Comparison of ENCODE assay signal across 22 mouse cellular contexts in the genomic region with DNA sequence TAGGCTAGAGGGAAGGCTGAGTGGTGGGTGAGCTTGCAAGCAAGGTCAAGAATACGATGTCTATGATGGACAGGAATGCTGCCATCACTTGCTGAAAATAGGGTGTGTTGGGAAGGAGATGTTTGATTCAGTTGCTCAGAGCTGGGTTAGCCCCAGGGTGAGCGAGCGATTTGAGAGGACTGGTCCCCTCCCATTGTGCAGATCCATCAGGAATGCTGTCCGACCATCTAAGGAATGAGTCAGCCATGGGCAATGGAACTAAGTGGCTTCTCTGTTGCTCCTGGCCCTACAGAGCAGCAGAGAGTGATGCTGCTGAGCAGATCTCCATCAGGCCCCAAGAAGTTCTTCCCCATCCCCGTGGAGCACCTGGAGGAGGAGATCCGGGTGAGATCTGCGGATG.
A peak's percentile ranks its signal among the peaks of the same experiment; 100 is the strongest.
DNase-seq lines count a peak whose midpoint lies in the region; ATAC-seq lines count a peak whose summit lies in the region.
"Had no signal": no experiment of that assay in that cellular context is flagged by ENCODE, and none has a peak within 500 bp of the region (broad histone marks: within the 10 kb centered on the region; RNA-seq: fewer than 3 reads in every experiment).

No protein-coding gene starts in this region.

- peaks cover 89% of the 10 kb centered on the region for H3K79me2 ChIP-seq in macrophage (ENCODE audit: inconsistent target)

- H3K9ac ChIP-seq in liver, embryonic 16.5 days (ENCODE audit: low read depth, low read length), result no peak overlapping the region
- H3K9ac ChIP-seq in liver, embryonic 12.5 days, result no peak overlapping the region
- H3K9ac ChIP-seq: embryonic facial prominence, embryonic 15.5 days; heart, embryonic 12.5 days; hindbrain, embryonic 14.5 days had no signal

- DNase-seq in 3T3-L1 (ENCODE audit: low read depth, low spot score), result peak; percentile 65
- DNase-seq in NIH3T3 (ENCODE audit: low read depth), result peak; percentile 51
- DNase-seq in cerebellum, postnatal 25 days, result no peak
- no peak for DNase-seq in spleen, adult 12 weeks (ENCODE audit: low spot score)
- DNase-seq: adrenal gland, adult 2 months; adrenal gland, postnatal 36 days; cerebellum, adult 18-20 months; cerebellum, adult 9-11 months; embryo, embryonic 11 days; gastrocnemius, adult 2 months; gastrocnemius, postnatal 25 days had no signal

- no peaks in the 10 kb centered on the region; the same call in none of the 2 replicates for H3K4me1 ChIP-seq in liver, embryonic 16.5 days (ENCODE audit: control insufficient read depth, low read depth, low read length)
- 0 out of 2 replicates have a peak, but pooled peaks cover 4% of the 10 kb centered on the region for H3K4me1 ChIP-seq in liver, embryonic 12.5 days
- H3K4me1 ChIP-seq: hindbrain, embryonic 10.5 days had no signal

- H3K9me3 ChIP-seq in liver, embryonic 16.5 days (replicated peaks; ENCODE audit: control insufficient read depth, low read length), result no peaks in the 10 kb centered on the region
- H3K9me3 ChIP-seq in liver, embryonic 12.5 days (replicated peaks), result no peaks in the 10 kb centered on the region
- H3K9me3 ChIP-seq: embryonic facial prominence, embryonic 15.5 days; forebrain, embryonic 10.5 days; heart, embryonic 12.5 days; hindbrain, embryonic 10.5 days had no signal

- H3K4me2 ChIP-seq in liver, embryonic 16.5 days (ENCODE audit: low read depth, low read length), result peak overlapping the region; percentile 1; the same call in 1 of the 2 replicates
- H3K4me2 ChIP-seq in liver, embryonic 12.5 days, result no peak overlapping the region
- H3K4me2 ChIP-seq: heart, embryonic 12.5 days; hindbrain, embryonic 14.5 days had no signal

- no peak overlapping the region for H3K27ac ChIP-seq in liver, embryonic 16.5 days (ENCODE audit: low read length)
- H3K27ac ChIP-seq in liver, embryonic 12.5 days, result no peak overlapping the region
- peak overlapping the region; percentile 98 for H3K27ac ChIP-seq in macrophage
- H3K27ac ChIP-seq: embryonic facial prominence, embryonic 15.5 days; forebrain, embryonic 10.5 days; gastrocnemius, adult 2 months; hindbrain, embryonic 10.5 days; hindbrain, embryonic 14.5 days had no signal

- H3K36me3 ChIP-seq in liver, embryonic 16.5 days (ENCODE audit: control insufficient read depth, insufficient read depth), result no peaks in the 10 kb centered on the region
- 0 out of 2 replicates have a peak, but pooled peaks cover 4% of the 10 kb centered on the region for H3K36me3 ChIP-seq in liver, embryonic 12.5 days
- H3K36me3 ChIP-seq in macrophage (ENCODE audit: inconsistent target), result peaks cover 15% of the 10 kb centered on the region; the same call in 1 of the 2 replicates
- H3K36me3 ChIP-seq: embryonic facial prominence, embryonic 15.5 days; forebrain, embryonic 10.5 days; heart, embryonic 12.5 days; hindbrain, embryonic 10.5 days had no signal

- no peak for ATAC-seq in liver, embryonic 16.5 days (ENCODE audit: low read depth)
- ATAC-seq in liver, embryonic 12.5 days, result no peak
- ATAC-seq: forebrain, embryonic 14.5 days; Patski had no signal

- H3K27me3 ChIP-seq in liver, embryonic 16.5 days (ENCODE audit: control insufficient read depth, insufficient read depth, low read depth, low read length), result no peaks in the 10 kb centered on the region
- H3K27me3 ChIP-seq in liver, embryonic 12.5 days (replicated peaks), result no peaks in the 10 kb centered on the region
- H3K27me3 ChIP-seq: embryonic facial prominence, embryonic 15.5 days; Patski had no signal

- 75% methylated on average over 7 of the region's 7 CpGs for WGBS in liver, embryonic 16.5 days (ENCODE audit: insufficient replicate concordance)
- 81% methylated on average over 7 of the region's 7 CpGs for WGBS in liver, embryonic 12.5 days (ENCODE audit: insufficient replicate concordance)
- WGBS in macrophage (ENCODE audit: missing documents), result 95% methylated on average over 6 of the region's 7 CpGs

- no peak overlapping the region for H3K4me3 ChIP-seq in liver, embryonic 16.5 days (ENCODE audit: low read depth, low read length)
- H3K4me3 ChIP-seq in liver, embryonic 12.5 days, result no peak overlapping the region
- peak overlapping the region; percentile 71 for H3K4me3 ChIP-seq in macrophage (ENCODE audit: inconsistent target)
- H3K4me3 ChIP-seq: embryonic facial prominence, embryonic 15.5 days; erythroblast, embryonic 14.5 days; forebrain, embryonic 10.5 days; heart, embryonic 12.5 days; hindbrain, embryonic 10.5 days had no signal

Comparison
In these comparisons a context has a peak if more than half of its experiments do, and no peak if none do; other contexts are left out.
1. DNase-seq: peak in 3T3-L1 (single experiment) and NIH3T3 (single experiment); none in cerebellum, postnatal 25 days (0 of 2) and spleen, adult 12 weeks (single experiment).